Mouse (Mus musculus): ENCODE measurements around the gene BC030499.

The BC030499 gene

GRCm38 (mm10) chr11:78310861-78311511 lies 20.3 kb downstream of the BC030499 start:
- DNase-seq: no peak

- DNase-seq: no peak
Measured at GRCm38 (mm10) chr11:78313662-78314061, 23.0 kb downstream of the BC030499 start.

GRCm38 (mm10) chr11:78318411-78318810 lies 27.8 kb downstream of the BC030499 start:
- DNase-seq: no peak

GRCm38 (mm10) chr11:78322076-78322831 lies 31.6 kb downstream of the BC030499 start:
- DNase-seq: no peak

GRCm38 (mm10) chr11:78322860-78323259 lies 32.2 kb downstream of the BC030499 start, which contains the start of gene Aldoc:
Gene Aldoc (plus strand): TSS chr11:78322968.
- DNase-seq: peak; percentile 90 to 96

- DNase-seq: peak; percentile 59 to 63
Measured at GRCm38 (mm10) chr11:78324000-78324785, 33.6 kb downstream of the BC030499 start.

- no peak for DNase-seq
Measured at GRCm38 (mm10) chr11:78324965-78325364, 34.3 kb downstream of the BC030499 start.

GRCm38 (mm10) chr11:78327215-78327614 lies 36.6 kb downstream of the BC030499 start:
- no peak for DNase-seq

GRCm38 (mm10) chr11:78327634-78328511 lies 37.2 kb downstream of the BC030499 start, which contains the start of gene Pigs:
Gene Pigs (plus strand): TSS chr11:78328415.
- peak; percentile 99 for DNase-seq

GRCm38 (mm10) chr11:78328512-78329056 lies 37.9 kb downstream of the BC030499 start:
- no peak for DNase-seq

GRCm38 (mm10) chr11:78332676-78333075 lies 42.0 kb downstream of the BC030499 start:
- DNase-seq: no peak

- DNase-seq: no peak
Measured at GRCm38 (mm10) chr11:78333992-78334391, 43.4 kb downstream of the BC030499 start.

- no peak for DNase-seq
Measured at GRCm38 (mm10) chr11:78337040-78337439, 46.4 kb downstream of the BC030499 start.

GRCm38 (mm10) chr11:78341702-78342101 lies 51.1 kb downstream of the BC030499 start:
- no peak for DNase-seq

GRCm38 (mm10) chr11:78343381-78344327 lies 53.0 kb downstream of the BC030499 start, which contains the start of gene Unc119:
Gene Unc119 (plus strand): TSS chr11:78343482.
- DNase-seq: peak; percentile 80 to 85

GRCm38 (mm10) chr11:78344328-78344889 lies 53.8 kb downstream of the BC030499 start:
- no peak for DNase-seq

GRCm38 (mm10) chr11:78344890-78345715 lies 54.5 kb downstream of the BC030499 start:
- DNase-seq: no peak

GRCm38 (mm10) chr11:78345801-78346200 lies 55.2 kb downstream of the BC030499 start:
- no peak for DNase-seq
